Mouse (Mus musculus): ENCODE results near the gene Bglap3.
"Not testable (repeated sequence)": the region's sequence is repeated elsewhere in the genome, so short reads cannot be mapped to it uniquely, and the experiment has no call there.

GRCm38 (mm10) chr3:88382383-88382782, 9.8 kb upstream of the Bglap3 start:
- TF ChIP-seq POLR2A (IDR thresholded peaks at IDR 0.05; ENCODE audit: borderline replicate concordance, extremely low read depth, insufficient read depth, insufficient read length, poor library complexity, severe bottlenecking); CTCF (IDR thresholded peaks at IDR 0.05; ENCODE audit: borderline replicate concordance, extremely low read depth, insufficient read depth, insufficient read length): not testable (repeated sequence)
